Mouse (Mus musculus) lung, adult 2 months (tissue): ENCODE results near the gene Rxfp4.

ENCODE experiments used
- CTCF ChIP-seq: fragments of 200-500 bp; IDR thresholded peaks from 2 replicates; pipeline ENCODE4 v1.5.1; 2011; ENCODE audit warnings: mild to moderate bottlenecking, low read length, control low read depth; ENCODE audit not compliant: insufficient read depth
- POLR2A ChIP-seq: fragments of 200-500 bp; IDR thresholded peaks from 2 replicates; pipeline ENCODE4 v1.6.1; 2011; ENCODE audit warnings: low read depth, mild to moderate bottlenecking, control low read depth, low read length, borderline replicate concordance; ENCODE audit errors: extremely low read depth

DNA sequence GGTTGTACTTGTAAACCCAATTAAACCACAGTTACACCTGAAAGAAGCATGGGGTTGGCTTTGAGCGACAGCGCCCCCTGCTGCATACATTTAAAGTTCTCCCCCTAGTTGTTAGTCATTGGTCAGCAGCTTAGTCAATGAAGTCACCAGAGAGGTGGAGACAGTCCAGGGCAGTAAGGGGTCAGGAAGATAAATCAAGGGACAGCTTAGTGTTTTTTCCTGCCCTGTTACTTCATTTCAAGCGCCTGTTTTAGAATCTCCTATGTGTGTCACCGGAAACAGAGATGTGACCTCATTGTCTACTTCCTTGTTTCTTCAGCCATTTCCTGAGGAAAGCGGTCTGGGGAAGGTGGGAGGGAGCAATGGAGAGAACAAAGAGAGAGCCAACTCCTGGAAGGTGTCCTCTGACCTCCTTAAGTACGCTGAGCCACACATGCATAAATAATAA, 49.2 kb downstream of the Rxfp4 start:
- TF ChIP-seq CTCF (peak; percentile 81), POLR2A (no peak)
